Comparison of ENCODE assay signal across 23 mouse cellular contexts in the genomic region with DNA sequence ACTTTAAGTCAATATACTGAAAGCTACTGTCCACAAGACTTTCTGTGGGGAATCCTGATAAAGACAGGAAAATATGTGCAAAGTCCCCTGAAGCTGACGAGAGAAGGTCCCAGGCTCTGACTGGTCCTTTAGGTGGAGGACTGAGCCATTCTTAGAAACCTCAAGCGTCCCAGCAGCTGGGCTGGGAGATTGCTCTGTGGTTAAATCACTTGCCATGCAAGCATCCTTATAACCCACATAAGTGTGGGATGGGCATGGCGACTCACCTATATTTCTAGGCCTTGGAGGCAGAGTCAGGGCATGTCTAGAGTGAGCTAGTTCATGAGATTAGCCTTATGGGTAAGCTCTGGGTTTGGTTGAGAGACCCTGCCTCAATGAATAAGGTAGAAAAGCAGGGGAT. TPM values are rescaled to one million over a fixed set of nuclear protein-coding genes. Genes with fewer than 3 reads are reported as not detected.
"Had no signal": no experiment of that assay in that cellular context is flagged by ENCODE, and none has a peak within 500 bp of the region (broad histone marks: within the 10 kb centered on the region; RNA-seq: fewer than 3 reads in every experiment).

No protein-coding gene starts in this region.

- H3K4me1 ChIP-seq: limb, embryonic 13.5 days; neural tube, embryonic 12.5 days; neural tube, embryonic 15.5 days had no signal

- DNase-seq: layer of hippocampus, adult 9-11 months; lung, embryonic 14.5 days; lung, postnatal 36 days; midbrain, embryonic 14.5 days; right cerebral cortex, adult 18-20 months; right cerebral cortex, postnatal 14 days; right cerebral cortex, postnatal 4 days; spleen, adult 18-20 months; thymus, adult 2 months; thymus, postnatal 14 days; thymus, postnatal 4 days had no signal

- H3K9me3 ChIP-seq: limb, embryonic 10.5 days; limb, embryonic 13.5 days; neural tube, embryonic 12.5 days; neural tube, embryonic 15.5 days had no signal

- H3K27ac ChIP-seq: kidney, postnatal 0 days; layer of hippocampus, adult 2 months; limb, embryonic 10.5 days; limb, embryonic 13.5 days; liver, embryonic 14.5 days; neural tube, embryonic 12.5 days; neural tube, embryonic 15.5 days; stomach, postnatal 0 days had no signal

- ATAC-seq: lung, postnatal 0 days had no signal

- H3K4me3 ChIP-seq: layer of hippocampus, adult 2 months; limb, embryonic 10.5 days; limb, embryonic 13.5 days; neural tube, embryonic 12.5 days; neural tube, embryonic 15.5 days had no signal

- H3K9ac ChIP-seq: limb, embryonic 13.5 days; liver, embryonic 14.5 days; lung, embryonic 14.5 days; neural tube, embryonic 12.5 days; neural tube, embryonic 15.5 days had no signal

- H3K27me3 ChIP-seq: neural tube, embryonic 12.5 days had no signal

- H3K4me2 ChIP-seq: limb, embryonic 13.5 days; lung, embryonic 14.5 days; midbrain, embryonic 11.5 days; neural tube, embryonic 12.5 days; neural tube, embryonic 15.5 days had no signal

- H3K36me3 ChIP-seq: limb, embryonic 10.5 days; limb, embryonic 13.5 days; neural tube, embryonic 12.5 days; neural tube, embryonic 15.5 days had no signal

RNA-seq across cellular contexts. Expression of a gene that starts 7.2 kb away (rescaled TPM):
- total RNA-seq: megakaryocyte-erythroid progenitor cell, adult 5-6 weeks had no signal

RNA-seq across cellular contexts. Expression of a gene that starts 59.9 kb away (rescaled TPM):
- total RNA-seq: megakaryocyte progenitor cell, adult 5-6 weeks; megakaryocyte-erythroid progenitor cell, adult 5-6 weeks had no signal
